ENCODE assay signal across 9 mouse cellular contexts in genomic region chr2:25850330-25850729, GRCm38 (mm10). TPM values are rescaled to one million over a fixed set of nuclear protein-coding genes. Genes with fewer than 3 reads are reported as not detected.
DNase-seq lines count a peak whose midpoint lies in the region; ATAC-seq and TF ChIP-seq lines count a peak whose summit lies in the region.
"Had no signal": no experiment of that assay in that cellular context is flagged by ENCODE, and none has a peak within 500 bp of the region (broad histone marks: within the 10 kb centered on the region; RNA-seq: fewer than 3 reads in every experiment).

No protein-coding gene starts in this region.

- no peaks in the 10 kb centered on the region for H3K27me3 ChIP-seq in ES-Bruce4 (ENCODE audit: control insufficient read depth, insufficient read depth, low read length, poor library complexity, severe bottlenecking)
- no peaks in the 10 kb centered on the region for H3K27me3 ChIP-seq in embryonic facial prominence, embryonic 11.5 days (ENCODE audit: control insufficient read depth, insufficient read depth, low read length)
- H3K27me3 ChIP-seq in limb, embryonic 10.5 days (ENCODE audit: low read depth, poor library complexity, severe bottlenecking): no peaks in the 10 kb centered on the region
- H3K27me3 ChIP-seq: lung, embryonic 15.5 days had no signal

- TF ChIP-seq POLR2A in ES-Bruce4 (IDR thresholded peaks at IDR 0.05; ENCODE audit: insufficient read depth, low read length): no peak

- H3K9me3 ChIP-seq in ES-Bruce4 (replicated peaks; ENCODE audit: control insufficient read depth, insufficient read depth, low read length, poor library complexity, severe bottlenecking): no peaks in the 10 kb centered on the region
- no peaks in the 10 kb centered on the region for H3K9me3 ChIP-seq in embryonic facial prominence, embryonic 11.5 days (replicated peaks; ENCODE audit: control insufficient read depth, low read length)
- no peaks in the 10 kb centered on the region for H3K9me3 ChIP-seq in limb, embryonic 10.5 days (replicated peaks)
- H3K9me3 ChIP-seq: lung, embryonic 15.5 days had no signal

- TF ChIP-seq CTCF in ES-Bruce4 (IDR thresholded peaks at IDR 0.05; ENCODE audit: low read depth, low read length): peak; percentile 78

- H3K4me2 ChIP-seq in embryonic facial prominence, embryonic 11.5 days (ENCODE audit: low read depth, low read length): no peak overlapping the region
- H3K4me2 ChIP-seq: lung, embryonic 15.5 days had no signal

- no peaks in the 10 kb centered on the region for H3K36me3 ChIP-seq in ES-Bruce4 (ENCODE audit: control insufficient read depth, insufficient read depth, low read length, poor library complexity, severe bottlenecking)
- no peaks in the 10 kb centered on the region for H3K36me3 ChIP-seq in embryonic facial prominence, embryonic 11.5 days (replicated peaks; ENCODE audit: control insufficient read depth, insufficient read depth, low read depth, low read length)
- no peaks in the 10 kb centered on the region for H3K36me3 ChIP-seq in limb, embryonic 10.5 days
- H3K36me3 ChIP-seq: lung, embryonic 15.5 days had no signal

- ATAC-seq in embryonic facial prominence, embryonic 11.5 days (replicated peaks; ENCODE audit: insufficient number of reproducible peaks, low FRiP score, low TSS enrichment, low read depth): no peak
- ATAC-seq in inflammation-experienced regulatory T-cells, adult 6 months: no peak

- H3K4me1 ChIP-seq in ES-Bruce4 (ENCODE audit: control insufficient read depth, insufficient read depth, low read length): no peaks in the 10 kb centered on the region
- no peaks in the 10 kb centered on the region for H3K4me1 ChIP-seq in embryonic facial prominence, embryonic 11.5 days (ENCODE audit: control insufficient read depth, insufficient read depth, low read length)
- no peaks in the 10 kb centered on the region for H3K4me1 ChIP-seq in limb, embryonic 10.5 days

- H3K9ac ChIP-seq in ES-Bruce4 (ENCODE audit: low read depth, poor library complexity, severe bottlenecking): no peak overlapping the region
- H3K9ac ChIP-seq in embryonic facial prominence, embryonic 11.5 days (replicated peaks; ENCODE audit: low read length): no peak overlapping the region
- H3K9ac ChIP-seq: lung, embryonic 15.5 days had no signal

- H3K27ac ChIP-seq in ES-Bruce4 (ENCODE audit: insufficient read depth, low read length): no peak overlapping the region
- H3K27ac ChIP-seq in embryonic facial prominence, embryonic 11.5 days (replicated peaks; ENCODE audit: low read depth, low read length): no peak overlapping the region
- no peak overlapping the region for H3K27ac ChIP-seq in limb, embryonic 10.5 days
- H3K27ac ChIP-seq: lung, embryonic 15.5 days had no signal

- no peak for TF ChIP-seq EP300 in ES-Bruce4 (IDR thresholded peaks at IDR 0.05; ENCODE audit: insufficient read depth, low read depth, low read length)

- no peak overlapping the region for H3K4me3 ChIP-seq in ES-Bruce4 (ENCODE audit: low read depth, low read length)
- no peak overlapping the region for H3K4me3 ChIP-seq in embryonic facial prominence, embryonic 11.5 days (ENCODE audit: low read depth, low read length)
- no peak overlapping the region for H3K4me3 ChIP-seq in limb, embryonic 10.5 days
- H3K4me3 ChIP-seq: lung, embryonic 15.5 days had no signal

- peak; percentile 40 for DNase-seq in layer of hippocampus, adult 11-12 months (ENCODE audit: low spot score)
- no peak for DNase-seq in layer of hippocampus, adult 9-11 months
- DNase-seq in adrenal gland, postnatal 25 days: peak; percentile 80
- DNase-seq in embryonic facial prominence, embryonic 11.5 days (ENCODE audit: low spot score): peak; percentile 44
- DNase-seq in limb, embryonic 10.5 days (ENCODE audit: low spot score): peak; percentile 77
- DNase-seq in retina, postnatal 1 day: peak; percentile 57

- 19% methylated on average over 4 of the region's 4 CpGs for WGBS in embryonic facial prominence, embryonic 11.5 days
- WGBS in limb, embryonic 10.5 days: 21% methylated on average over 4 of the region's 4 CpGs

RNA-seq across cellular contexts. Expression of gene Sohlh1, which starts 3.3 kb away (rescaled TPM):
- not detected in 2 replicates for polyA plus RNA-seq in ES-Bruce4 (2011; ENCODE audit: insufficient read depth, insufficient read length, low read depth, missing spikeins)
- not detected in 2 replicates for total RNA-seq in adrenal gland, postnatal 25 days (2021)
- polyA plus RNA-seq in embryonic facial prominence, embryonic 11.5 days (2014; fragmentation: Nextera tagmentation; extraction: Ambion mirVana): not detected in 2 replicates
- not detected in 2 replicates for polyA plus RNA-seq in limb, embryonic 10.5 days (2016; fragmentation: Nextera tagmentation; extraction: Ambion mirVana)
- under 1 TPM in 2 of 3 experiments, not detected in 1; 0.46 to 0.52 TPM for polyA plus RNA-seq in inflammation-experienced regulatory T-cells, adult 6 months (2017; shearing (Covaris generic))
- polyA plus RNA-seq: lung, embryonic 15.5 days had no signal

RNA-seq across cellular contexts. Expression of gene Kcnt1, which starts 13.2 kb away (rescaled TPM):
- 0.54 and 1.0 TPM in 2 replicates for polyA plus RNA-seq in ES-Bruce4 (2011; ENCODE audit: insufficient read depth, insufficient read length, low read depth, missing spikeins)
- total RNA-seq in adrenal gland, postnatal 25 days (2021): 2.7 and 5.2 TPM in 2 replicates
- 0.10 and 0.28 TPM in 2 replicates for polyA plus RNA-seq in embryonic facial prominence, embryonic 11.5 days (2014; fragmentation: Nextera tagmentation; extraction: Ambion mirVana)
- polyA plus RNA-seq in limb, embryonic 10.5 days (2016; fragmentation: Nextera tagmentation; extraction: Ambion mirVana): 0.20 TPM in 1 of 2 replicates, not detected in the other
- not detected for polyA plus RNA-seq in inflammation-experienced regulatory T-cells, adult 6 months (2017; shearing (Covaris generic))

RNA-seq across cellular contexts. Expression of gene Lcn9, which starts 27.4 kb away (rescaled TPM):
- polyA plus RNA-seq in ES-Bruce4 (2011; ENCODE audit: insufficient read depth, insufficient read length, low read depth, missing spikeins): not detected in 2 replicates
- not detected in 2 replicates for total RNA-seq in adrenal gland, postnatal 25 days (2021)
- polyA plus RNA-seq in embryonic facial prominence, embryonic 11.5 days (2014; fragmentation: Nextera tagmentation; extraction: Ambion mirVana): not detected in 2 replicates
- not detected in 2 replicates for polyA plus RNA-seq in limb, embryonic 10.5 days (2016; fragmentation: Nextera tagmentation; extraction: Ambion mirVana)
- polyA plus RNA-seq in inflammation-experienced regulatory T-cells, adult 6 months (2017; shearing (Covaris generic)): not detected
- polyA plus RNA-seq: lung, embryonic 15.5 days had no signal

RNA-seq across cellular contexts. Expression of gene Glt6d1, which starts 34.7 kb away (rescaled TPM):
- not detected in 2 replicates for polyA plus RNA-seq in ES-Bruce4 (2011; ENCODE audit: insufficient read depth, insufficient read length, low read depth, missing spikeins)
- total RNA-seq in adrenal gland, postnatal 25 days (2021): not detected in 2 replicates
- polyA plus RNA-seq in embryonic facial prominence, embryonic 11.5 days (2014; fragmentation: Nextera tagmentation; extraction: Ambion mirVana): not detected in 2 replicates
- polyA plus RNA-seq in limb, embryonic 10.5 days (2016; fragmentation: Nextera tagmentation; extraction: Ambion mirVana): not detected in 2 replicates
- not detected for polyA plus RNA-seq in inflammation-experienced regulatory T-cells, adult 6 months (2017; shearing (Covaris generic))
- polyA plus RNA-seq: lung, embryonic 15.5 days had no signal
